Mouse (Mus musculus) thymus, adult 18-20 months (tissue): ENCODE data around the gene Ddr1.

Experiments
- DNase-seq, 2 experiments: peaks; one replicate each; pipeline ENCODE4 v3.0.0; 2022; ENCODE audit warnings: mixed read lengths in 2 of 2

The Ddr1 gene

GRCm38 (mm10) chr17:35633992-35634391 lies 70.4 kb downstream of the Ddr1 start:
- DNase-seq: no peak
